Mouse (Mus musculus) monocyte, adult 5-6 weeks (primary cell): Measurements from ENCODE around the gene Rgs6. TPM values are rescaled to one million over a fixed set of nuclear protein-coding genes. Genes with fewer than 3 reads are reported as not detected.

ENCODE experiments used
- ATAC-seq: fragments of 153-309, 156-312 bp; replicated peaks from 2 replicates; pipeline ENCODE4 v1.8.0; 2017; ENCODE audit warnings: mild to moderate bottlenecking; ENCODE audit not compliant: low TSS enrichment, insufficient number of reproducible peaks, severe bottlenecking, poor library complexity, low FRiP score
- total RNA-seq: library from RNA; stranded (forward); fragments of 200-1000, 200-491, 200-594 nt; gene quantifications from 3 replicates; pipeline ENCODE4 v1.2.3, GENCODE M21; 2017

The Rgs6 gene
- total RNA-seq, 1 experiment from 2014 or later = not detected

DNA sequence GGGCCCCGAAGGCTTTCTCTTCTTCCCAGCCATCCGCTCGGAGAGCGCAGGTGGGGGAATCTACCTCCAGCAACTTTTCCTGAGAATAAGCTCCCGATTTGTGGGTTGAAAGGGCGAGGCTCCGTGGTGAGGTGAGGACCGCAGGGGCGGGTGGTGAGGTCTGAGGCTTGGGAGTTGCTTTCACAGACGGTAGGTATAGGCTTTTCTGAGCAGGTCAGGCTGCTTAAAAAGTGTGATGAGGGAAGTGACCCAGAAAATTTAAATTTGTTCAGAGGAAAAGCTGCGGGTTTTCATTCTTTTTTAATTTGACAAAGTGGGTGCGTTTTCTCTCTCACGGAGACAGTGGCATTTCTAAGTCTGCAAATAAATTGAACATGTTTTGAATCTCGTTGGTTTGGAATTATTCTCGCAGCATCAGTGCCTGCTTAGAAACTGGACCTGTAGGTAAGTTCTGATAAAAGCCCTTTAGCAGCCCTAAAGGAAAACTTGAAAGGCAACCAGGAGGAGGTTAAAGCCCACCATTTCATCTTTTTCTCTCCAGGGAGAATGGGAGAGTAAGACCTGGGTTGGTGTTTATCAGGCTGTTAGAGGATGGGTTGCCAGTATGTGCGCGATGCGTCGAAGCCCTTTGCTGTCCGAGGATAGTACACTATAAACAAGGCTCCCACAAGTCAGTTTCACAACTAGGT lies 29.7 kb downstream of the Rgs6 start:
- no peak for ATAC-seq

DNA sequence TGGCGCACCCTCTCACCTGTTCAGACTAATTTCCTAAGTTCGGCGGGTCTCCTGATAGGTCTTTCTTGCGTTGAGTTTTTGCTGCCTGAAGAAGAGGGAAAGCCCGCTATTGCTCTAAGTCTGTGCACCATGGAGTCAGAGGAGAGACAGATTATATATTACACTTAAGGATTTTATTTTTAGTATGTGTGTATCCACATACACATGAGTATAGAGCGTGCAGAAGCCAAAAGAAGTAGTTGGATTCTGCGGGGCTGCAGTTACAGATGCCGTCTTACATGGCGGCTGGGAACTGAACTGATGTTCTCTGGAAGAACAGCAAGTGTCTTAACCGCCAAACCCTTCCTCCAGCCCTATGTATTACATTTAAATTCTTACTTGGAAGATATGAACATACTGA lies 52.3 kb downstream of the Rgs6 start:
- ATAC-seq = no peak

DNA sequence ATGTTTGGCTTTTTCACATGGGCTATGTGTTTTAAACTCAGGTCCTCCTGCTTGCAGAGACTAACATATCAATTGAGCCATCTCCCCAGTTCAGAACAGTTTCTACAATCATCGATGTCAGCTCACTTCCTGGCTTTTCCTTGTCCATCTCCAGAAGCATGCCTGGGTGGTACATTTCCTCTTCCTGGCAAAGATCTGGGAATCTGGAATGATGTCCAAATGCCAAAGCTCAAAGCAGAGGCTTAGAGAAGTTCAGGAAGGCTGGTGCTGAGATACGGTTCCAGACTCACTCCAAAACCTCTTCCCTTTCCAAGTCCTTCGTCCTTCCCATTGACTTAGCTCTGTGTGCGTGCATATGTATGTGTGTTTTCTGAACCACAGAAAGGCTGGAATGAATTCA lies 59.8 kb downstream of the Rgs6 start:
- no peak for ATAC-seq

DNA sequence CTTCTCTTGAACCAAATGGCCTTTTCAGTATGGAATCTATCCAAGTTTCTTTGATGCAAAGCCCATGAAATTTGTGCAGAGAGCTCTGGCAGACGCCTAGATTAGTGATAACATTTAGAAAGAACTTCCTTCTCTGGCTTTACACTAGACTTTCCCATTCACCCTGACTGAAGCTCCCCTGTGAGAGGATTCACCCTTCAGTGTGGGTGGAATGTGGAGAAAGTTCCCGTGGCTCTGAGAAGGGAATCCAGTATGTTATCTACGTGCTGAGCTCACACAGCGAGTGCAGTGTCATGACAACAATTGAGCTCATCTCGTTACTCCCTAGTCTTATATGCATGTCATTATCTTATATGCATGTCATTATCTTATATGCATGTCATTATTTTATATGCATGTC lies 61.9 kb downstream of the Rgs6 start:
- ATAC-seq = no peak

DNA sequence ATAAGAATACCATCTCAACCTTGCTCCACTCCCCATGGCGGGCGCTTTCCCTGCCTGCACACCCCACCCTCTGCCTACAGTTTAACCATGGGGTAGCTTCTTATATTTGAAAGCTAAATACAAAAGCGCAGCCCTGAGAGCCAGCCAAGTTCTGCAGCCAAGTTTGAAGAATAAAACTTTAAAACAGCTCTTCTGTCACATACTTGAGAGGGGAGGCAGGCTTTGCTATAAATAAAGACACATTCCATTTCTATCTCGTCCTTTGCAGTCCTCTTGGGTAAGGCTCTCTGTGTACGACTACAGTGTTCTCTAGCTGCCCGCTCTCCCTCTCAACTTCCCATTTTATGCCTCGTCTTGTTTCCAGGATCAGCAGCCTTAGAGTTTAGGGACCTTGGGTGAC lies 76.5 kb downstream of the Rgs6 start:
- no peak for ATAC-seq

DNA sequence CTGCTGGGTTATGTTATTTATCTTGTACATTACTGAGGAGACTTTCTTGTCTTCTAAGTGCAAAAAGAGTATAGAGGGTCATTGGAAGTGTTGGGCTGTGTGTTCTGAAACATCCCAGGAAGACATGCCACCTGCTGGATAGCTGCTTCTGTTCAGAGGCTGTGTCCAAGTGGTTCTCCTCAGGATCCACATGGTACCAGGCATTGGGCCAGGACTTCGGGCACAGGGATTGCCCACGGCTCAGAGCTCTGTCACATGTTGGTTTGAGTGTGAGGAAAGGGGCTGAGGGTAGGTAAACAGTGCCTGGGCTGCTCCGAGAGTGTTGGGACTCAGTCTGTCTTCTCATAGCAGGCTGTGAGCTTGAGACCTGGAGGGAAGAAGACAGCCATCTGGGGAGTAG lies 79.3 kb downstream of the Rgs6 start:
- no peak for ATAC-seq

DNA sequence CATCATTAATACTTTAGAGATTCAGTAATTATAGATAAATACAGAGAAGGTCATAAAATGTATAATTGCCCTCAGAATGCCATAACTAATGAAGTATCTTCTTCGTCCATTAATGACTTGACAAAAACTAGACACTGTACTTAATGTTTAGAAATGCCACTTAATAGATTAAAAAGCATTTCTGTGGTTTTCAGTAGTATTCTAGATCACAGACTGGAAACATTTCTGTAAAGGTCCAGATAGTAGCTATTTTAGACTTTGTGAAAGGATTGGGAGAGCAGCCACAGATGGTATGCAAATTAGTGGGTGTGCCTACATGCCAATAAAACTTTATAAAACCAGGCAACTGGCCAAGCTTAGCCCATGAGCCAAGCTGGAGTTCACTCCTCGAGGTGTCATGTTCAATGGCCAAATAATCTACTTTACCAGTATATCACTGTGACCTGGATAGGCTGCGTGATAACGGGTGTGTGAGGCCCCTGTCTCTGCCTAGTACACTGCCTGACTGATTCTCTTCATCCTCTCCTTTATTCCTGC lies 82.2 kb downstream of the Rgs6 start:
- ATAC-seq = no peak

DNA sequence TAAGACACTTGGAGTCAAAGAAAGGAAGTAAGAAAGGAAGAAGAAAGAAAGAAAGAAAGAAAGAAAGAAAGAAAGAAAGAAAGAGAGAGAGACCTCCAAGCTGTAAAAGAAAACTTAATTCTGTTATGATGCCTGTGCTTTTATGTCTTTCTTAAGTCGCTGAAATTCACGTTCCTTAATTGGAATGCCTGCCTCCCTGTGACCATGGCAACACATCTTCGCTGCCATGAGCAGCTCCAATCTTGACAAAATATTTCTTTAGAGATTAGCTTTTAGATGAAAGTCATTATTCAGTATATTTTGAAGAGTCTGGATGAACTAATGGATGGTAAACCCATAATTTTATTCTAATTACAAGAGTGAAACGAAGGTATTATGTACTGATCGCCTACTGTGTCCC lies 83.5 kb downstream of the Rgs6 start:
- ATAC-seq = no peak

DNA sequence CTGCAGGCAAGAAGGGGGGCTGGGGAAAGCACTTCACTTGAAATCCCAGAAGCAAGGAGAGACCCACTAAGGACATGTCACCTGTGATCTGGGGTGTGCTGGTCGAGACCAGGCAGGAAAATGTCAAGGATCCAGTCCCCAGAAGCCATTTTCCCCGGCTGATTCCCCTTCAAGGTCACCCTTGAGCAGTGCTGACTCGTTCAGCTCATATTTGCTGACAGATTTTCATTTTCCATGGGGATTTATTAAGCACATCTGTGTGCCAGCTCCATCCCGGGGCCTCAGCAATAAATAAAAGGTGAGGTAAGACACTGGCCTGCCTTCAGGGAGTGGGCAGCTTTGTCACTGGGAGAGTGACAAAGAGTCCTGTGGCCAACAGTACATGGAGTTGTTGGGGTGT lies 87.0 kb downstream of the Rgs6 start:
- no peak for ATAC-seq

DNA sequence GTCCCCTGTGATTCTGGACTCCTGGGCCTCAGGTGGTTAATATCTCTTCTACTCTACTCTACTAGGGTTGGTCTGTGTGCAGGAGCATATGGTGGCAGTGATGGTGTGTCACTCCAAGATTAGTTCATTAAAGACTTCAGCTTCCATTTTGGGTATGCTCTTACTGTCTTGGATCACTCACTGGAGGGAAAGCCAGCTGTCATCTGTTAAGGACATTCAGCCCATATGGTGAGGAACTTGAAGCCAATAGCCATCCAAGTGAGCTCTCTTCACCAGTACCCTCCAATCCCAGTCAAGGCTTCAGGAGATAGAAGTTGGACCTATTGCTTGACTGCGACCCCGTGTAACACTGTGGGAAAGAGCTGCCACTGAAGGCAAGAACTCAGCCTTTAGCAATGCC lies 98.9 kb downstream of the Rgs6 start:
- ATAC-seq = no peak

DNA sequence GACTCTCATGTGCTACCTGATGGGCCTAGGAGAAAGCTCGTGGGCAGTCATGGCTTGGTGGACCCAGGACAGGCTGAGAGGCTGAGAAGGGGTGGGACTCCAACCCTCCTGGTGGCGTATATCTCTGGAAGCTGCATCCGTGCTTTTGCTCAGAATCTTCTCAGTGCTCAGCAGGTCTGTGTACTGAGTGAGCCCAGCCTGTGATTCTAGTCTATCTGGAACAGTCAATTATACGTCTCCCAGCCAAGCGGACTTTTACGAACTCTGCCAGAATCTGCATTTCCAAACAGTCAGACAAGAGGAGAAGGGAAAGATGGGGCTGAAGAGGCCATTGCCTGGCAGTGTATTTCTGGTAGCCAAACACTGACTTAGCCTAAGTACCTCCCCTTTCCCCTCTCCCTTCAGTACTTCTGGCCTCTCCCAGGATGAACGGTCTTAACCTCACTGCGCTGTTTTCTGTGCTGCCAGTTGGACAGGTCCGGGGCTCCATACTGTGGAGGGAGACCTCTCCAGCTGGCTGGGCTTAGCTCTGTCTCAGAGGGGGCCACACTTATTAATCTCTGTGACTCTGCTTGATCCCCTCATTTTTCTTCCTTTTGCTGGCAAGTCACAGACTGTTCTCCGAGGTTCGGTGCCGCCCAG lies 110.9 kb downstream of the Rgs6 start:
- ATAC-seq = no peak

DNA sequence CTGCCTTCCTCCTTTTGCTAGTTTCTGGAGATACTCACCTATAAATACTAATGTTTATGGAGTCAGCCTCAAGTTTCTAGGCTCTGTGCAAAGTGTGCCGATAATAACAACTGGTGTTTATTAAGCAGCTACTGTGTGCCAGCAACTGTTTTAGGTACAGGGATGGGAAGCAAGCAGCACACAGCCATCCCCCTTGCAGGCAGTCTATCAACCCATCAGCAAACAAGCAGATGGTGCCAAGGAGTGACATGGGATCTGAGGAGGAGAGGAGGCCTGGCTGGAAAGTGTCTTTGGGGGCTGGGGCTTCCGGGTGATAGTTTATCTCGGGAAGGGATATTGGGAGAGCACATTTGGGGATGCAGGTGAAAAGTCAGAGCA lies 111.4 kb downstream of the Rgs6 start:
- no peak for ATAC-seq

DNA sequence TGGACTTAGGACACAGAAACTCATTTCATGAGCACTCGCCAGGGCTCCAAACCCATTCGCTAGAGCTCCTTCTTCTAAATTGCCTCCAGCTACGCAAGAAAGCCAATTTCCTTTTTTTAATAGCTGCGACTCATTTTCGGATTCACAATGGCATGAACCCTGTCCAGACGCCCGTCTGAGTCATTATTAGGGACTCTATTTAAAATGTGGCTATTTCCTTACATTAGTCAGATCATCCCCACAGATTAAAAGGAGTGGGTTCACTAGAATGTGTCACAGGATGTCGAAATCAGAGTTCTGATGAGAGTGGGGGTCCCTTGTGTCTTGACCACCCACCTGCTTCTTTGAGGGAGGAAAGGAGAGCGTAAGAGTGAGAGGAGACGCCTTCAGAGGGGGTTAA lies 112.1 kb downstream of the Rgs6 start:
- ATAC-seq = no peak

DNA sequence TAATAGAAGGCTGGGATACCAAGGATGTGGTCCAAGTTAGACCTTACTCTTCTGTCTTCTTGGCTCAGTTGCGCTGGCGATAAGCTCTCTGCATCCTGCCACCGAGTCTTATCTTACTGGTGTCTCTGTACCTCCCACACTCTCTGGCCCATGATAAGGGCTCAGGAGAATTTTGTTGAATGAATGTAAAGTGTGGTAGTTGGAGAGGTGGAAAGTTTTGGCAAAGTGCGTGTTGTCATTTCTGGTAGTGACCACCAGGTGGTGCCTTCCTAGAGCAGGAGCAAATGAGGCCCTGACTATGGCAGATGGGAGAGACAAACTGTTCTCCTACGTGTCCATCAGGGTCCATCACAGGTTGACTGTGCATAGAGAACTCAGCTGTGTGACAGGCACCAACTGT lies 112.7 kb downstream of the Rgs6 start:
- ATAC-seq = no peak

DNA sequence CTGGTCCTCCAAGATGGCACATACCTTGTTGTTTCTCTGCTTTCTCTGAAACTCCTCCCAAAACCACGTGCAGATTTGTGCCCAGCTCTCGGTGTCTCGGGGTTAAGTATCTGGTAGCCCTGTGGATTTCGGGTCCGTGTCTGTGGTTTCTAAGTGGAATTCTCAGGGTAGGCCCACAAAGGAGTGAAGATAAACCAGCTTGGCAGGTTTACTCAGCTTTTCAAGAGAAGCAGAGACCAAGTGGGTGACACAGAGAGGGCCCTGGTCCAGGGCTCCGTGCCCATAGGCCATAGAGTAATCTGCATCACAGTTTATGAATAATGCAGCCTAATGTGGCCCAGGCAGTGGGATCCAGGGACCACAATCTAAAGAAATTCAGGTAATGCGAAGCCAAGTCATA lies 113.3 kb downstream of the Rgs6 start:
- no peak for ATAC-seq

DNA sequence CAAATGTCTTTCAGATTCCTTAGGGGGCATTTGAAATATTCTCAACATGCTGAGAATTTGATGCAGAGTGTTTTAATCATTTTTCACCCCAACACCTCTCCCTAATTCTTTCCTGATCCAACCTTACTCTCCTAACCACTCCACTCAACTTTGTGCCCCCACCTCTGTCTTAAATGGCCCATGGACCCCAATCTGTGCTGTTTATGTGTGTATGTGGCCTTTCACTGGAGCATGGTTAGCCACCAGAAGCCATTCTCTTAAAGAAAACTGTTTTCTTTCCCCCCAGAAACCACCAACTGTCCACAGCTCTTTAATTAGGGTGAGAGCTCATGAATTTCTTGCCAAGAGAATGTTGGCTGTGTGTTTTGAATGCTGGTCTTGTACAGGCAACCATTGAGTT lies 122.3 kb downstream of the Rgs6 start:
- no peak for ATAC-seq

DNA sequence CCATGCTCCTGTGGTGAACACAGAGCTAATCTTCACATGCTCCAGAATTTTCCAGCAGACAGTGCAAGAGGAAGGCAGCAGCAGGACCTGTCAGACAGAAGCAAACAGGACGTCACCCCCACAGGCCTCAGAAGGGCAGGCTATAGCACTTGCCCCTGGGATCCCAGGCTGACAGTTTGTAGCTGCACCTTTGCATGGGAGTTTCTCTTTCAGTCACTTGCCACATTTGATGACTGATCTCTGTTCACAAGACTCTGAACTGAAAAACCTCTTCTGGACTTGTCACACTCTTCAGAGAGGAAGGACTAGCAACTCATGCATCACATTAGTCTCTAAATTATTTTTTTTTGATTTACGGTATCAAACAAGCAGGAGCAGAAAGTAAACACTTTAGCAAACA lies 126.2 kb downstream of the Rgs6 start:
- no peak for ATAC-seq

DNA sequence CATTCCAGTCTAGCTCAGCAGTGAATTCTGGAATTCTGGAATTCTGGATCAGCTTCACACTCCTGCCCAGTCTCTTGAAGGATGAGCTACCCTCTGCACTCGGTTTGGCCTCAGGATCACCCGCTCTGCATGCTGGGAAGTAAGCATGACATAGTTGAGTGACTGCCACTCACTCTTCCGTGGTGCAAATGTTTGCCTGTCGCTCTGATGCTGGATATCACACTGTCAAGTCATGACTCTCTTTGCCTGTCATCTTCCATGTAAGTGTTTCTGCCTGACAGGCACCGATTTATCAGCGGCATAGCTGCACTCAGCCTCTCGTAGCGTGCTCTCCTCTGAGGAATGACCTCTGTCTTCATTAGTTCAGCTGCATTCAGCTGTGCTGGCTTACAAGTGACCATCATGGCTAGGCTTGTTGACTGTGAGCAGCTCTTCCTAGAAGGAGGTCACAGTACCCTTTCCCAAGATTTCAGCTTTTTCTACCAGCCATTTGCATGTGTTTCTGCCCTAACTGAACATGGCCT lies 135.0 kb downstream of the Rgs6 start:
- ATAC-seq = no peak

DNA sequence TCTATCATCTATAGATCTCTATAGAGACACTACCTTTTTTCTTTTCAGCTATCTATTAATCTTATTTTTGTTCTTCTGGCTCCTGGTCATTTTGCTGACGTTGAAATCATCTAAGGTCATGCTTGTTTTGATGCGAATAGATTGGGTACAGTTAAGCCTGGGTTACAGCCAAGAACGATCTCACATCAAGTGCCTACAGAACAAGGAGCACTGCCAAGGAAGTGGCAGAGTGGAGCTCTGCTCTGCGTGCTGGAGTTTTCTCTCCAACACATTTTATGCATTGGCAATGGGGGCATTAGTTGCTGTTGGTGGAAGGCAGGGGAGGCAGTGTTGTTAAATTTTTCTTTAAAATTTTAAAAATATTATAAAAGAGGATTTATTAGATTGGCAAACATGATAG lies 138.2 kb downstream of the Rgs6 start:
- ATAC-seq = no peak

DNA sequence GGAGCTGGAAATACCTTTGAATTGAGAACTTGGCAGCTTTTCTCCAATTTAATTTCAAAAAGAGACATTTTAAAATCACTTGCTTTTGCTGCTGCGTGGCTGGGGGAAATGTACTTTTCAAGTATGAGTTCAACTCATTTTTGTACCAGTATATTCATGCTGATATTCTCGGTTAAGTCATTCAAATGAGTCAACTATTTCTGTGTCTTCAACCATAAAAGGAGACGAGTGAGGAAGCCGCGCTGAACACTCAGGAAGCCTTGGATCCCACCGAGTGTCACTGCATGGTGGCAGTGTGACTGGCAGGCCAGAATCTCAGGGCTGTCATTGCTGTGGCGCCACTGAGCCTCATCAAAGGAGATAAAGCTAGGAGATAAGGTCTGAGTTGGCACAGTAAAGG lies 143.5 kb downstream of the Rgs6 start:
- ATAC-seq = no peak
